Mouse (Mus musculus): ENCODE measurements around the gene Rab5if.
"Not testable (repeated sequence)": the region's sequence is repeated elsewhere in the genome, so short reads cannot be mapped to it uniquely, and the experiment has no call there.

Gene Rab5if

DNA sequence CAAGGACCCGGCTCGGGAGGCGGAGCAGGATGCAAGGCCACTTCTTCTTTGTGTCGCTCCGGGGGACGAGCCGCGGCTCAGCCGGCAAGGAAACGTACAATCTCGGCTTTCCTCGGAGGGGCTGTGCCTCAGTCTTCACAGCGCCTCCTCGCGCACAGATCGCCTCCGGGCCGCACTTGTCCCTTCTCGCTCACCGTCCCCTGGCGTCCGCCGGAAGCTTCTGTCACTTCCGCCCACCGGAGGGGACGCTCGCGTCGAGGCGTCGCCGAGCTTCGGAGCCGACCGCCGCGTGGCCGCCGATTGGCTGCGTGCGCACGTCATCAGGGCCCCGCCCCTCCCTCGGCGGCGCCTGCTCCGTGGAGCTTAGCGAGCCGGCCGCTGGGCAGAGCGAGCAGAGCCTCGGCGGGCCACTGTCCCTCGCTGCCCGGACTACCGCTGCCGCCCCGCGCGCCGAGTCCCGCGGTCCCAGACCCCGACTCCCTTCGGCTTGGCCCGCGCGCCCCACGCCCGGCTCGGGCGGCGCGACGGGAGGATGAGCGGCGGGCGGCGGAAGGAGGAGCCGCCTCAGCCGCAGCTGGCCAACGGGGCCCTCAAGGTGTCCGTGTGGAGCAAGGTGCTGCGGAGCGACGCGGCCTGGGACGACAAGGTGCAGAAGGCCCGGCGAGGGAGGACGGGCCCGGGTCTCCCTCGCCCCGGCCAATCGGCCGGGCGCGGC lies at the start of gene Rab5if:
TSS of gene Rab5if (plus strand) at position 357 of the 715 bp plus-strand sequence.
- DNase-seq (ENCODE audit: low spot score in 2 of 2) = peak; percentile 98

DNA sequence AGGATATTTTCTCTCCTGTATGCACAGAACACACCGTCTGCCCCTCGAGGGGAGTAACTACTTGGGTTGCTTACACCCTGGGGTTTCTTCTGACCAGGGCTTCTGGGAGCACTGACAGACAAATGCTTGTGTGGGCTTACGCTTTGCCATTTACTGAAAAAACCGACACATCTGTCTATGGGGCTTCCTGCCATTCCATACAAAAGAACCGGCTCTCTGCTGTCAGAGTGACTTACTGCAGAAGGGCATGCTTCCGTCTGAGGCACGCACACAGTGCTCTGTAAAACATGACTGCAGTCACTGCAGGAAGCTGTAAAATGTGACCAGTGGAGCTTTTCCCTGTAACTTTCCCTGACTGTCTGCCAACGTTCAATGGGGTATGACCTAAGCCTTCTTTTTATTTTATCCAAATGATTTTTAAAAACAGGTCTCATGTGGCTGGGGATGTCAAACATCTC lies 48.6 kb upstream of the Rab5if start:
- DNase-seq (ENCODE audit: low spot score in 2 of 2) = no peak

GRCm38 (mm10) chr2:156814893-156815292 lies 48.0 kb upstream of the Rab5if start:
- DNase-seq (ENCODE audit: low spot score in 2 of 2) = no peak

GRCm38 (mm10) chr2:156815412-156815811 lies 47.5 kb upstream of the Rab5if start:
- no peak for DNase-seq (ENCODE audit: low spot score in 2 of 2)

- DNase-seq (ENCODE audit: low spot score in 2 of 2) = no peak
Observed at GRCm38 (mm10) chr2:156816116-156816515, 46.8 kb upstream of the Rab5if start.

- not testable (repeated sequence) for DNase-seq (ENCODE audit: low spot score in 2 of 2)
Observed at GRCm38 (mm10) chr2:156825128-156825527, 37.8 kb upstream of the Rab5if start.

GRCm38 (mm10) chr2:156834336-156834735 lies 28.6 kb upstream of the Rab5if start:
- no peak for DNase-seq (ENCODE audit: low spot score in 2 of 2)

DNA sequence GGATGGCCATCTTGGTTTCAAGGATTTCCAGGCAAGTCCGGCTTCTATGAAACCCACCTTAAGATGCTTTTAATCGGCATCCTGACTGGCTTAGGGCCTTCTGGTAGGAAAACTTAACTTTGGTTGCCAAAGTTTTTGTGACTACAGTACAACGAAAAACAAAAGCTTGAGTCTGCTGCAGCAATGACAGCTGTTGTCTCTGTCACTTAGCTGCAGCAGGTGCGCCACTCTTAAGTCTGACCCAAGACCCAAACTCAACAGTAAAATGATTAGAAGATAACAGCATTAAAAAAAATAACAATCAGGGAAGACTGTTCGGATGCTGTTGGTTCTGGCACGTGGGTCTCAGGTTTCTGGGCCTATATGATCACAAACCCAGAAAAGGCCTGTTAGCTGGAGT lies 24.1 kb upstream of the Rab5if start:
- DNase-seq (ENCODE audit: low spot score in 2 of 2) = no peak

GRCm38 (mm10) chr2:156839319-156840191 lies 23.4 kb upstream of the Rab5if start, which contains the start of gene Tgif2:
TSS of gene Tgif2 (plus strand) at chr2:156840007.
- peak; percentile 72 to 84 for DNase-seq (ENCODE audit: low spot score in 2 of 2)

GRCm38 (mm10) chr2:156840301-156841027 lies 22.5 kb upstream of the Rab5if start:
- peak; percentile 35 to 75 for DNase-seq (ENCODE audit: low spot score in 2 of 2)

GRCm38 (mm10) chr2:156841028-156841840 lies 21.7 kb upstream of the Rab5if start:
- peak; percentile 46 to 79 for DNase-seq (ENCODE audit: low spot score in 2 of 2)

DNA sequence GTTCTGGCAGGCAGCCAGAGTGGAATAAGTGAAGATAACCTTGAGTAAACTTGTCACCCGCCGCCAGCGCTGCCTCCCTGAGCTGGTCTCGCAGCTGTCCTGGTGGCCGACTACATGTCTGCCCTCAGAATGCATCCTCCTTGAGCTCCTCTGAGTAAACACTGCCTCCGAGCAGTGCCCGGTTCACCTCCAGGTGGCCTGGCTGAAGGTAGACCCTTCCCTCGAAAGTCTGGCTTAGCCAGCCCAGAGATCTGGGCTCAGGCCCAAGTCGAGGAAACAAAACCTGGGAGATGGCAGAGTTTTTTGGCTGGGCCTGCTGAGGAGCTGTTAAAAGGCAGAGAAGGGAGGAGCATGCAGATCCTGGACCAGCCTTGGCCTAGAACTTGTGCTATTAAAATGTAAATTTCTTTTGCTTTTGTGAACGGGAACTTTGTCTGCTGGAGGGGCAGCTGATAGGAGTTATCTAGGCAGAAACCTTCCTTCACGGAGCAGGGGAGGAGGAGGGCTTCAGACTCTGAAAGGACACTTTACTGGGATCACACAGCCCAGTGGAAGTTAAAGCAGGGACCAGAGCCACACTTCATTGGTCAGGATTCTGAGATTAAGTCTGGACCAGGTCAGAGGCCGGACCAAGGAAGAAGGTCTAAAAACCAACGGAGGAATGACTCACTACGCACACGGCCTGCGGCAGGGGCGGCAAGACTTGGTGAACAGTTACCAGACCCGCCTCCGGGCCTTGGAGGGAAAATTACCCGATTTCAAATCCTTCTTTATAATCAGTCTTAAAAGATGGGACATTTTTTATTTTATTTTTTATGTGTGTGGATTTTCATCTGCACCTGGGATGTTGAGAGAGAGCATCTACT lies 20.9 kb upstream of the Rab5if start:
- DNase-seq (ENCODE audit: low spot score in 2 of 2) = peak; percentile 57 to 80

GRCm38 (mm10) chr2:156842711-156843110 lies 20.2 kb upstream of the Rab5if start:
- DNase-seq (ENCODE audit: low spot score in 2 of 2) = no peak

- DNase-seq (ENCODE audit: low spot score in 2 of 2) = no peak
Observed at GRCm38 (mm10) chr2:156843331-156843730, 19.6 kb upstream of the Rab5if start.

DNA sequence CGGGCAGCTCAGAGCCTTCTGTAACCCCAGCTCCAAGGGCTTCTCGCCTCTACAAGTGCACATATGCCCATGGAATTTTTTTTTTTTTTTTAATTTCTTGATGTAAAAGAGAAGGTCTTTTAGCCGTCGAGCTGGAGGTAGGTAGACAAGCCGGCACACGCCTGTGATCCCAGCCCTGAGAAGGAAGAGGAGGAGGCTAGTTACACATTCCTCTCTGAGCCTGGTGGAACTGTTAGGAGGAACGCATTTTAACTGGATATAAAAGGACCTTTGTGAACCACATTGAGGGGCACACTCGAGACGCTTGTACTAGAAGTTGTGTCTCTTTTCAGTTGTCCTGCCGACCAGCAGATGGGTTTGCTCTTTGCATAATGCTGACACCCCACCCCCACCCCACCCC lies 18.2 kb upstream of the Rab5if start:
- no peak for DNase-seq (ENCODE audit: low spot score in 2 of 2)

- DNase-seq (ENCODE audit: low spot score in 2 of 2) = no peak
Observed at GRCm38 (mm10) chr2:156847653-156848052, 15.3 kb upstream of the Rab5if start.

DNA sequence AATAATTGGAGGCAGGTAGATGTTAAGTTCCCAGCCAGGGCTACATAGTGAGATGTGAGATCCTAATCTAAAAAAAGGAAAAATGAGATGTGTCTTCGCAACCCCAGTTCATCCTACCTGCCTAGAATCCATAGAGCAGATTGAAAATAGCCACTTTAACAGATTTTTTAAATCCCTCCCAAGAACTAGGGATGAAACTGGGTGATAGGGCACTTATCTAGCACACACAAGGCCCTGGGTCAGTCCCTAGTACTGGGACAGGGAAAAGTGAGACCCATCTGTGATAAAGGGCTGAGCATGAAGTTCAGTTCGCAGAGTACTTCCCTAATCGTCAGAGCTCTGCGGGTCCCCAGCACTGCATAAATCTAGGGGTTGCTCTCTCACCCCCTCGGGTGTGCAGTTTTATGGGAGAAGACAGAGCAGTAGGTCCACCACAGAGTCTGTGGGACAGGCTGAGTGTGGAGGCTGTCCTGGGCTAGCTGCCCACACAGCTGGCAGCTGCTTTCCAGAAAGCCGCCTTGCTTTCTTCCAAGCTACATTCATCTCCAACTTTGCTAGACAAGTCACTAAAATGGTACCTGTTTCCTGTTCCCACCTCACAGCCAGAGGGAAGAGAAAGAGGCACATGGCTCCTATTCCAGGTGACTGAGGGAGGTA lies 14.3 kb upstream of the Rab5if start:
- DNase-seq (ENCODE audit: low spot score in 2 of 2) = no peak

DNA sequence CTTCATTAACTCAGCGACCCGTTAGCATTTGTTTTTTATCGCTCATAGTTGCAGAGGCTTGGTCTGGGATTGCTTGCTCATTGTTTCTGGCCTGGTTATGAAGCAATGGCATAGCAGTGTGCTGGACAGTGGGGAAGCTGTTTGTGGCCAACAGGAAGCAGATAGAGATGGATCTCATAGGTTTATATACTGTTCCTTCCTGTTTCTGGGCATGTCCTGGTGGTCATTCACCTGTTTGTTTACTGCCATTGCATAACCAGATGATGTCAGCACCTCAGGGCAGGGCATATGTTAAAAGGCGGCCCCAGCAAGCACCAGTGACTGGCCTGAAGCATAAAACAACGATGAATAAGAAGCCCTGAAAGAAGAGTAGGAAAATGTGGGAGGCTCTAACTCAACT lies 12.4 kb upstream of the Rab5if start:
- no peak for DNase-seq (ENCODE audit: low spot score in 2 of 2)

GRCm38 (mm10) chr2:156853584-156853983 lies 9.3 kb upstream of the Rab5if start:
- DNase-seq (ENCODE audit: low spot score in 2 of 2) = not testable (repeated sequence)
